In the genomic region with DNA sequence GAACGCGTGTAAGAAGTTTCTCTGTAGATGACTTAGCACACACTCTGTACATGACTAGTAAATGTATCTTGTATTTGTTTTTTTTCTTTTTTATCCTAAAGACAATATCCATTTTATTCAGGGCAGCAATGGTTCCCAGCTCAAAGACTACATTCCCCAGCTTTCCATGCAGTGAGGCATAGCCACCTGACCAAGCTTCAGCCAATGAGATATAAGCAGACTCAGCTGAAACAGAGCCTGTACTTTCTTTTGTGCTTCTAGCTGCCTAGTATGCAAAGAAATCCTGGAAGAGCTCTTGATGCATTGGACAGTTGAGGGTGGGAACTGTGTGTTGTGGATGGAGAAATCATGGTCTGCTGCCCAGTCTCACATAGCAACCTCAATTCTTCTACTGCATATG, we compare ENCODE assay signal across 11 mouse cellular contexts.
DNase-seq lines count a peak whose midpoint lies in the region; ATAC-seq and TF ChIP-seq lines count a peak whose summit lies in the region.
"Had no signal": no experiment of that assay in that cellular context is flagged by ENCODE, and none has a peak within 500 bp of the region (broad histone marks: within the 10 kb centered on the region; RNA-seq: fewer than 3 reads in every experiment).

No protein-coding gene starts in this region.

- no peak overlapping the region for H3K4me3 ChIP-seq in embryonic facial prominence, embryonic 11.5 days (ENCODE audit: low read depth, low read length)
- no peak overlapping the region for H3K4me3 ChIP-seq in embryonic facial prominence, embryonic 10.5 days
- no peak overlapping the region for H3K4me3 ChIP-seq in MEL (ENCODE audit: control insufficient read depth in 1 of 2, insufficient read depth in 1 of 2, low read depth in 2 of 2, low read length in 2 of 2)
- H3K4me3 ChIP-seq in hindbrain, postnatal 0 days (ENCODE audit: low read length): no peak overlapping the region
- no peak overlapping the region for H3K4me3 ChIP-seq in kidney, embryonic 16.5 days (ENCODE audit: low read length)
- H3K4me3 ChIP-seq: limb, embryonic 13.5 days had no signal

- H3K27me3 ChIP-seq in embryonic facial prominence, embryonic 11.5 days (ENCODE audit: control insufficient read depth, insufficient read depth, low read length): no peaks in the 10 kb centered on the region
- peaks cover 17% of the 10 kb centered on the region; the same call in 1 of the 2 replicates for H3K27me3 ChIP-seq in embryonic facial prominence, embryonic 10.5 days (replicated peaks; ENCODE audit: low read depth, poor library complexity, severe bottlenecking)
- H3K27me3 ChIP-seq in MEL (ENCODE audit: control insufficient read depth in 1 of 2, insufficient read depth in 2 of 2, low read length in 2 of 2): peaks cover 0 to 5% of the 10 kb centered on the region in 2 experiments; a peak in 3 of 4 replicates
- no peaks in the 10 kb centered on the region for H3K27me3 ChIP-seq in hindbrain, postnatal 0 days (ENCODE audit: insufficient read depth, low read length)
- no peaks in the 10 kb centered on the region for H3K27me3 ChIP-seq in kidney, embryonic 16.5 days (ENCODE audit: insufficient read depth, low read length)
- H3K27me3 ChIP-seq: limb, embryonic 13.5 days had no signal

- no peak overlapping the region for H3K27ac ChIP-seq in embryonic facial prominence, embryonic 11.5 days (replicated peaks; ENCODE audit: low read depth, low read length)
- H3K27ac ChIP-seq in embryonic facial prominence, embryonic 10.5 days (replicated peaks): no peak overlapping the region
- no peak overlapping the region for H3K27ac ChIP-seq in MEL (ENCODE audit: control insufficient read depth, low read depth, low read length)
- no peak overlapping the region for H3K27ac ChIP-seq in hindbrain, postnatal 0 days
- H3K27ac ChIP-seq in kidney, embryonic 16.5 days (ENCODE audit: low read length): no peak overlapping the region
- H3K27ac ChIP-seq: limb, embryonic 13.5 days; macrophage had no signal

- H3K36me3 ChIP-seq in embryonic facial prominence, embryonic 11.5 days (replicated peaks; ENCODE audit: control insufficient read depth, insufficient read depth, low read depth, low read length): no peaks in the 10 kb centered on the region
- H3K36me3 ChIP-seq in embryonic facial prominence, embryonic 10.5 days (replicated peaks): no peaks in the 10 kb centered on the region
- no peaks in the 10 kb centered on the region for H3K36me3 ChIP-seq in MEL (ENCODE audit: control insufficient read depth in 1 of 2, insufficient read depth in 2 of 2, low read length in 2 of 2)
- no peaks in the 10 kb centered on the region for H3K36me3 ChIP-seq in hindbrain, postnatal 0 days (ENCODE audit: insufficient read depth, low read length)
- no peaks in the 10 kb centered on the region for H3K36me3 ChIP-seq in kidney, embryonic 16.5 days (ENCODE audit: insufficient read depth, low read length)
- H3K36me3 ChIP-seq: limb, embryonic 13.5 days had no signal

- WGBS in embryonic facial prominence, embryonic 11.5 days: 99% methylated on average over 2 of the region's 2 CpGs
- 97% methylated on average over 2 of the region's 2 CpGs for WGBS in embryonic facial prominence, embryonic 10.5 days
- WGBS in hindbrain, postnatal 0 days: 99% methylated on average over 2 of the region's 2 CpGs
- 100% methylated on average over 2 of the region's 2 CpGs for WGBS in kidney, embryonic 16.5 days

- H3K4me1 ChIP-seq in embryonic facial prominence, embryonic 11.5 days (ENCODE audit: control insufficient read depth, insufficient read depth, low read length): no peaks in the 10 kb centered on the region
- H3K4me1 ChIP-seq in embryonic facial prominence, embryonic 10.5 days: peaks cover 48% of the 10 kb centered on the region
- no peaks in the 10 kb centered on the region for H3K4me1 ChIP-seq in MEL (ENCODE audit: control insufficient read depth in 1 of 2, insufficient read depth in 2 of 2, low read length in 2 of 2)
- no peaks in the 10 kb centered on the region for H3K4me1 ChIP-seq in hindbrain, postnatal 0 days (ENCODE audit: insufficient read depth, low read length)
- H3K4me1 ChIP-seq in kidney, embryonic 16.5 days (ENCODE audit: insufficient read depth, low read length): no peaks in the 10 kb centered on the region

- no peak for TF ChIP-seq EP300 in MEL (IDR thresholded peaks at IDR 0.05; ENCODE audit: low read depth in 1 of 2, low read length in 2 of 2)

- no peak for TF ChIP-seq CTCF in MEL (IDR thresholded peaks at IDR 0.05 in 2 of 3, conservative IDR thresholded peaks at IDR 0.05 in 1 of 3; ENCODE audit: control insufficient read depth in 1 of 3, insufficient read depth in 1 of 3, low read depth in 2 of 3, low read length in 3 of 3, poor library complexity in 1 of 3, severe bottlenecking in 1 of 3)
- TF ChIP-seq CTCF in hindbrain, postnatal 0 days (IDR thresholded peaks at IDR 0.05; ENCODE audit: low read depth): no peak

- H3K9me3 ChIP-seq in embryonic facial prominence, embryonic 11.5 days (replicated peaks; ENCODE audit: control insufficient read depth, low read length): no peaks in the 10 kb centered on the region
- no peaks in the 10 kb centered on the region for H3K9me3 ChIP-seq in embryonic facial prominence, embryonic 10.5 days
- no peaks in the 10 kb centered on the region for H3K9me3 ChIP-seq in MEL (replicated peaks; ENCODE audit: insufficient read depth, low read length)
- H3K9me3 ChIP-seq in hindbrain, postnatal 0 days (ENCODE audit: low read length): no peaks in the 10 kb centered on the region
- no peaks in the 10 kb centered on the region for H3K9me3 ChIP-seq in kidney, embryonic 16.5 days (ENCODE audit: low read length)
- H3K9me3 ChIP-seq: limb, embryonic 13.5 days had no signal

- TF ChIP-seq POLR2A in MEL (IDR thresholded peaks at IDR 0.05; ENCODE audit: control insufficient read depth in 1 of 2, insufficient read depth in 1 of 2, low read depth in 1 of 2, low read length in 2 of 2, poor library complexity in 1 of 2): no peak

- no peaks in the 10 kb centered on the region for H3K79me2 ChIP-seq in MEL (ENCODE audit: control insufficient read depth, insufficient read depth, low read length, poor library complexity)

- no peak overlapping the region for H3K9ac ChIP-seq in embryonic facial prominence, embryonic 11.5 days (replicated peaks; ENCODE audit: low read length)
- no peak overlapping the region for H3K9ac ChIP-seq in MEL (ENCODE audit: control insufficient read depth, low read depth, low read length, poor library complexity, severe bottlenecking)
- no peak overlapping the region for H3K9ac ChIP-seq in hindbrain, postnatal 0 days (replicated peaks; ENCODE audit: low read length)
- no peak overlapping the region for H3K9ac ChIP-seq in kidney, embryonic 16.5 days (replicated peaks; ENCODE audit: low read length)
- H3K9ac ChIP-seq: limb, embryonic 13.5 days had no signal

- DNase-seq in embryonic facial prominence, embryonic 11.5 days (ENCODE audit: low spot score): peak; percentile 38
- DNase-seq in embryonic facial prominence, embryonic 10.5 days (ENCODE audit: low spot score): no peak
- DNase-seq in left cerebral cortex, postnatal 14 days (ENCODE audit: low spot score in 2 of 2): peak; percentile 39 to 51
- no peak for DNase-seq in left cerebral cortex, adult 8-10 months (ENCODE audit: low spot score in 2 of 2)
- no peak for DNase-seq in MEL (ENCODE audit: low read depth, low spot score)
- peak; percentile 73 for DNase-seq in hindbrain, postnatal 0 days (ENCODE audit: low spot score)
- no peak for DNase-seq in cerebellum, postnatal 4 days (ENCODE audit: low spot score in 2 of 2)
- DNase-seq: thymus, adult 2 months had no signal

- no peak for TF ChIP-seq RAD21 in MEL (IDR thresholded peaks at IDR 0.05; ENCODE audit: low read depth, low read length)

- ATAC-seq in embryonic facial prominence, embryonic 11.5 days (replicated peaks; ENCODE audit: insufficient number of reproducible peaks, low FRiP score, low TSS enrichment, low read depth): no peak
- peak; percentile 83 for ATAC-seq in hindbrain, postnatal 0 days
- no peak for ATAC-seq in kidney, embryonic 16.5 days (ENCODE audit: low FRiP score, low TSS enrichment)

- no peak overlapping the region for H3K4me2 ChIP-seq in embryonic facial prominence, embryonic 11.5 days (ENCODE audit: low read depth, low read length)
- no peak overlapping the region for H3K4me2 ChIP-seq in hindbrain, postnatal 0 days (ENCODE audit: low read depth, low read length)
- H3K4me2 ChIP-seq in kidney, embryonic 16.5 days (replicated peaks; ENCODE audit: low read depth, low read length): no peak overlapping the region
- H3K4me2 ChIP-seq: limb, embryonic 13.5 days had no signal

- intact Hi-C loops in left cerebral cortex, postnatal 14 days (cut with DNase I): loop anchor here (5.0 kb wide), 1 partner anchor 925 kb away; no protein-coding TSS in a partner anchor

TF ChIP-seq in MEL, 35 proteins besides CTCF, POLR2A, EP300 and RAD21:
- TF ChIP-seq USF1 (IDR thresholded peaks at IDR 0.05; ENCODE audit: low read depth, low read length): peak; percentile 82
- TF ChIP-seq USF2 (IDR thresholded peaks at IDR 0.05; ENCODE audit: borderline replicate concordance in 1 of 2, insufficient read depth in 1 of 2, low read depth in 1 of 2, low read length in 2 of 2): 0 out of 4 replicates have a peak, but pooled peaks of 1 of the 2 experiments have one; percentile 15
- peak; percentile 68 for TF ChIP-seq HCFC1 (IDR thresholded peaks at IDR 0.05; ENCODE audit: low read depth, low read length)
- no peak for TF ChIP-seq MXI1 (IDR thresholded peaks at IDR 0.05; ENCODE audit: low read depth, low read length)

Comparison
In these comparisons a context has a peak if more than half of its experiments do, and no peak if none do; other contexts are left out.
1. DNase-seq: peak in embryonic facial prominence, embryonic 11.5 days (single experiment), left cerebral cortex, postnatal 14 days (2 of 2) and hindbrain, postnatal 0 days (single experiment); none in embryonic facial prominence, embryonic 10.5 days (single experiment), left cerebral cortex, adult 8-10 months (0 of 2), MEL (single experiment) and cerebellum, postnatal 4 days (0 of 2).